Mouse (Mus musculus) skeletal muscle tissue, postnatal 0 days (tissue): Measurements from ENCODE around the gene Gm21970. TPM values are rescaled to one million over a fixed set of nuclear protein-coding genes. Genes with fewer than 3 reads are reported as not detected.

Source experiments
- polyA plus RNA-seq: library from polyadenylated mRNA; unstranded; fragments of >200 nt; fragmentation: Nextera tagmentation; extraction: Ambion mirVana; gene quantifications from 2 replicates; pipeline ENCODE4 v1.2.1, GENCODE M21; 2015

Gm21970 gene
- polyA plus RNA-seq, result not detected in 2 replicates

GRCm38 (mm10) chr16:91391421-91391820 is at the start of gene Gm21970:
TSS of gene Gm21970 (plus strand) at chr16:91391721.

GRCm38 (mm10) chr16:91372577-91373472 is 18.7 kb upstream of the Gm21970 start, which contains the start of gene Ifnar2:
TSS of gene Ifnar2 (plus strand) at chr16:91372783.

GRCm38 (mm10) chr16:91405640-91406584 is 14.4 kb downstream of the Gm21970 start, which contains the start of gene Il10rb:
TSS of gene Il10rb (plus strand) at chr16:91406164.

Other genes starting within 250 kb of the Gm21970 start
- gene Olig2, start 166.3 kb upstream of the Gm21970 start, polyA plus RNA-seq, result not detected in 2 replicates
- not detected in 2 replicates for gene Olig1, start 121.9 kb upstream of the Gm21970 start, polyA plus RNA-seq
- gene Ifnar2, start 18.9 kb upstream of the Gm21970 start, polyA plus RNA-seq, result 40.4 and 44.8 TPM in 2 replicates
- gene Il10rb, start 14.4 kb downstream of the Gm21970 start, polyA plus RNA-seq, result 32.1 and 34.0 TPM in 2 replicates
- 24.4 and 26.4 TPM in 2 replicates for gene Ifnar1, start 93.5 kb downstream of the Gm21970 start, polyA plus RNA-seq
- 48.0 and 54.0 TPM in 2 replicates for gene Ifngr2, start 155.4 kb downstream of the Gm21970 start, polyA plus RNA-seq
- 11.7 and 12.3 TPM in 2 replicates for gene Tmem50b, start 206.1 kb downstream of the Gm21970 start, polyA plus RNA-seq
- gene Dnajc28, start 227.3 kb downstream of the Gm21970 start, polyA plus RNA-seq, result 4.1 and 5.5 TPM in 2 replicates